Mouse (Mus musculus) granulocyte monocyte progenitor cell, adult 5-6 weeks (primary cell): ENCODE measurements at regions not wholly inside any gene's neighbourhood (a gene's known extent, or its start where the extent isn't known, plus 50 kb on each side); places are given as distances from the start of the nearest gene placed in this dataset.

Experiments used
- ATAC-seq: replicated peaks from 2 replicates; pipeline ENCODE4 v1.8.0; 2016; ENCODE audit warnings: mild to moderate bottlenecking, moderate TSS enrichment, inconsistent platforms; ENCODE audit not compliant: poor library complexity, severe bottlenecking

DNA sequence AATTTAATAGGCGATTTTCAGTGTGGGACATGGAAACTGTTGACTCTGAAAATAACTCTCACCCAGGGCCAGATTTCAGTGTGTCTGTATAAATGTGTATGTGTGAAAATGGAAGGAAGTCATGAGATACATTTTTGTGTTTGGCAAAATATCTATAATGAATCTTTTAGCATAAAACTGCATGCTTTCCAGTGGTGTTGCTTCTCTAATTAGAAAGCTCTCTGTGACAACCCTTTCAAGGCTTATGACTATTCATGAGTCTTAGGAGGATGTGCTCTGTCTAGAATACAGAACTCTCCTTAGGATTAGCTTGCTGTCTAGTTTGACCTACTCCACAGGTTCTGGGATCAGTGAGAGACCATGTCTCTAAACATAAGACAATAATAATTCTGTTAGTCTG is 474.2 kb downstream of the 1810013L24Rik start:
- no peak for ATAC-seq

- ATAC-seq = no peak
These were observed 480.8 kb downstream of the 1810013L24Rik start for GRCm38 (mm10) chr16:9310744-9311143.

GRCm38 (mm10) chr16:9335626-9336025 is 505.7 kb downstream of the 1810013L24Rik start:
- no peak for ATAC-seq

- ATAC-seq = no peak
These were observed 506.2 kb downstream of the 1810013L24Rik start for GRCm38 (mm10) chr16:9336063-9336462.

- no peak for ATAC-seq
These were observed 509.6 kb downstream of the 1810013L24Rik start for GRCm38 (mm10) chr16:9339456-9339855.

- no peak for ATAC-seq
These were observed 511.3 kb downstream of the 1810013L24Rik start for GRCm38 (mm10) chr16:9341245-9341644.

DNA sequence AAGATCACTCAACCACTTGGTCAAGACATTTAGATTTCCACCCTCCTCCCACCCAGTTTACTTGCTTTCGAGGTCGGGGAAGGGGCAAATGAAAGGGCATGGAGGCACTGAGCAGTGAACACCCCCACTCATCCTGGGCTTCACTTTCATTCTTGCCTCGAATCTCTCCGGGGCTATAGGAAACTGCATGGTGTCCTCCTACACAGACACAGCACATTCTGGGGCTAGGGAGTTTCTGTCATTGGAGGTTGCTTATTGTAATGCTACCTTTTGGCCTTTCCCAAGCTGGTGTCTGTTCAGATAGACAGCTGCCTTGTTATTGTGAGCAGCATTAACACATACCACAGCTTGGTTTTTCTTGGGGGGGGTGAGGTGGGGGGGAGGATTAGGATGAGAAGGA is 523.9 kb downstream of the 1810013L24Rik start:
- no peak for ATAC-seq

- no peak for ATAC-seq
These were observed 524.6 kb downstream of the 1810013L24Rik start for GRCm38 (mm10) chr16:9354331-9355030.

DNA sequence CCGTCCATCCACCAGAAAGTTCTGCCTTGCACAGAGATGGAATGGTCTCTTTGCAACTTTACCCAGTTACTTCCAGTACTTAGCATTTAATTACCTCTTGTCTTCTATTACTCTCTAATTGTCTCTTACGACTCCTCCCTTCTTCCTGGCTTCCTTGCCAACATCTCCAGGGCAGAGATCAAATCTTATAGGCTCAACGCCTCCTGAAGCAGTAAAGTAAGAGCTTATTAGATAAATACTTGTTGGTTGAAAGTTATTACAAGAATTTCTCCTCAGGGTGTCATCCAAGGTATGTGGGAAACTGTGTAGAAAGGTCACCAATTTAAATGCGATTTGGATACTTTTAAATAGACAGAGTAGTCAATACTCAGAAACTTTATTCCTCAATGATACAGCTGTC is 528.8 kb downstream of the 1810013L24Rik start:
- ATAC-seq = no peak

DNA sequence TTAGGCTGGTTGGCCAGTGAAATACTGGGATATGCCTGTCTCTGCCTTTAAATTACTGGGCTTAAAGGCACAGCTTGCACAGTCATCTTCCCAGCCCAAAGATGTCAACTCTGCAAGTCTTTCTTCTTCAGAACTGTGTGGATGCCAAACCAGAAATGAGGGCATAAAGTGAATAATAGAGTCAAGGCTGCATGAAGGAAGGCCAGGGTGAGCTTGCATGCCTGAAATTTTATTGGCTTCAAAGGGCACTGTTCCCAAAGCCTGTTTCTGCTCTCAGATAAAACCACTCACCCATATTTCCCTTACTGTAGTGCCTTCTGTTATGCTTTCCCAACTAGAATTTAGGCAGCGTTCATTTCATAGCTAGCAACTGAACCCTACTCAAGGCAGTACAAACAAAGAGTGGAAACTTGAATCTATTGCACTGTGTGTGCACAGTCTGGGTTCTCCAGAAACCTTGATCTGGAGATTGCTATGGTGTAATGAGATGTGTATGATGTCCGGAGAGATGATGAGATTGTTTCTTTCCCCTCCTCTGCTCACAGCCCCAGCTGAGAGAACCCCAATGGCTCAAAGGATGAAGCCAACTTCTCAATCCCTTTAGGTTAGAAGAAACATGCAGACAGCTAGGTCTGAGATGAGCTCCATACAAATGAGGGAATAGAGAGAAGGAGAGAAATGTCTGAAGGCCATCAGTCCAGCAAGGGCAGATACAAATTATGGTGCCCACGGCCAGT is 529.7 kb downstream of the 1810013L24Rik start:
- ATAC-seq = no peak

- no peak for ATAC-seq
These were observed 530.9 kb downstream of the 1810013L24Rik start for GRCm38 (mm10) chr16:9360741-9361255.

DNA sequence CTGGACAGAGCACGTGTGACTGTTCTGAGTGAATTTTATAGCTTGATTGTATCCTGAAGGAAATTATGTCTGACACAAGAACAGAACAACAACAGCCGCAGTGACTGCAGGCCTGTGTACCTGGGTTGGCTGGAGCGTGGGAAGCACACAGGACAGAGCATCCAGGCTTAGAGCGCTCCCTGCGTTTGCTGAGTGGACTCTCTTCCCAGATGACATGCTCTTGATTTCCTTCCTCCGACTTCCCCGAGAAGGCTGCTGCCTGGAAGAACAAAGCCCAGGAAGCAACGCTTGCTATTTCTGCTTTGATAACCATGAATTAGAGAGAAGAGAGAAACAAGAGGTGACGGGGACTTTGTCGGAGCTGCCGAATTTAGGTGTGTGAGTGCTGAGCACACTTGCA is 532.2 kb downstream of the 1810013L24Rik start:
- ATAC-seq = no peak

DNA sequence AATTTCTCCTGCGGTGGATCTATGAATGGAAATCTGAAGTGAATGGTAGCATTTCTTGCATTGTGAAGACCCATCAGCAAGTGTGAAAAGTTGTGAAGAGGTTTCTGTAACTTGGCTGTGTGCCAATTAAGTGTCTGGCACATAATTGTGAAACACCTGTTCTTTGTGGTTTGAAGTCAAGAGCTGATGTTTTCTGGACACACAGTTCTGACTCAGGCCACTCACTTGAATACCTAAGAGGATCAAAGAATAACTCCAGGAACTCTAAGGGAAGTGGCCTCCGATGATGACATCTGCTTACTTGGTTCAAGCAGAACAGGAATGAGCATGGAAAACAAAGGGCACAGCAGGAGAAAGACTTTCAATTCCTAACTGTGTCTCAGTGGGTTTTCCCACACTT is 534.2 kb downstream of the 1810013L24Rik start:
- ATAC-seq = no peak

GRCm38 (mm10) chr16:9390986-9391385 is 561.1 kb downstream of the 1810013L24Rik start:
- ATAC-seq = no peak

DNA sequence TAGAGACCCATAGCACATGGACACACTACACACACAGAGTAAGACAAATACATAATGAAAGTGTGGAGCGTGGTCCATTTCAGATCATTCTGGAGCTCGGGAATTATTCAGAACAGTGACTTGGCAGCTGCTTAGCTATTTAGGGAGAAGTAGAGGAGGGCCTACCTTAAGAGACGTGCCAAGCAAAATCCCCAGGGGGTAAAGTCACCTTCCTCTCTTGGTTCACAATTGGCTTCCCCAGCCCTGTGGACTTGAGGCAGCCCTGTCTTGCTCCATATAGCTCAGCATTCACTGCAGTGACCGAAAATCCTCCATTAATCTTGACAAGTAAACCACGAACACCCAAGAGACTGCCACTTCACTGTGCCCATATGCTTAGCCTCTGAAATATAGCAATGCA is 574.8 kb downstream of the 1810013L24Rik start:
- ATAC-seq = no peak

GRCm38 (mm10) chr16:9408196-9408595 is 578.3 kb downstream of the 1810013L24Rik start:
- ATAC-seq = no peak

GRCm38 (mm10) chr16:9430509-9430908 is 564.9 kb downstream of the Grin2a start:
- no peak for ATAC-seq

DNA sequence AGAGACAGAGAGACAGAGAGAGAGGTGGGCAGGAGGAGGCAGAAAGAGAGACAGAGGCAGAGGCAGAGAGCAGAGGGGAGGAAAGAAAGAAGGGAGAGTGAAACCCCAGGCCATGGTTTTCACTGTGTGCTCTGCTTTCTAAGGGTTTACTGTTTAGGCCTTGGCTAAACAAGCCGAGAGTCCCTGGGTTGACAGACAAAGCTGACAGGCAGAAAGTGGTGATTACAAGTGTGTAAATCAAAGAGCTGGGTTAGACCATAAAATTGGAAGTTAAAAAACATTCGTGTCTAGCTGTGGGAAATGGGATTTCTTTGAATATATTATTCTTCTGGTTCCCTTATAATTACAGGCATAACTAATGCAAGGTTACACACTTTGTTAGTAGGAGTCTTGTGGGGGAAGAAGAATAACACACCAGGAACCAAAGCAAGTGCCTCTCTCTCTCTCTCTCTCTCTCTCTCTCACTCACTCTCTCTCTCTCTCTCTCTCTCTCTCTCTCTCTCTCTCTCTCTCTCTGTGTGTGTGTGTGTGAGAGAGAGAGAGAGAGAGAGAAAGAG is 556.0 kb downstream of the Grin2a start:
- no peak for ATAC-seq

GRCm38 (mm10) chr16:9439891-9440290 is 555.5 kb downstream of the Grin2a start:
- no peak for ATAC-seq

- no peak for ATAC-seq
These were observed 543.3 kb downstream of the Grin2a start for GRCm38 (mm10) chr16:9452058-9452457.

DNA sequence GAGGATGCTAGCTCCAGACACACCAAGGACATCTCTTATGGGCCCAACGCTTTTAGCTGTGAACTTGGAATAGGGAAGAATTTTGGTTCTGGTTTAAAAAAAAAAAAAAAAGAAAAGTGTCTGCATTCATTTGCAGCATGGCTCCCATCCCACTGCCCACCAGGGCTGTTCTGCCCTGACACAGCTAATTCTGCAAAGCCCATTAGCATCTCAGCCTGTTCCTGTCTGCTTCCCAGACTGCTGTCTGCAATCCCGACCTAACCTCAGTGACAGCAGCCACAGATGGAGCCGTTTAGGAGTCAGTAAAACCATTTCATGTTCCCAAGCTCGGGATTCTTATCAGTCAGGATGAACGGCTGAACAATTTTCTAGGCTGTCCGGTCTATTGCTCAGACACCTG is 537.8 kb downstream of the Grin2a start:
- ATAC-seq = no peak
